Mouse (Mus musculus) neural tube, embryonic 14.5 days (tissue): Measurements from ENCODE around the gene Ascl1. TPM values are rescaled to one million over a fixed set of nuclear protein-coding genes. Genes with fewer than 3 reads are reported as not detected.

Experiments used
- ATAC-seq: fragments of 200-750 bp; cut with Nextera tagmentation; 2 replicates; pipeline ENCODE4 v1.8.0; 2017; ENCODE audit warnings: low read depth, mild to moderate bottlenecking, moderate TSS enrichment, moderate library complexity
- H3K27ac ChIP-seq: fragments of 300-500 bp; sonication (generic); 2 replicates; pipeline ENCODE4 v1.5.1; 2014; ENCODE audit warnings: low read depth, mild to moderate bottlenecking, control low read depth, low read length, moderate library complexity, mixed read lengths
- H3K27me3 ChIP-seq: fragments of 300-500 bp; sonication (generic); 2 replicates; pipeline ENCODE4 v1.6.1; 2014; ENCODE audit warnings: low read length; ENCODE audit not compliant: control insufficient read depth, insufficient read depth
- H3K36me3 ChIP-seq: fragments of 300-500 bp; sonication (generic); 2 replicates; pipeline ENCODE4 v1.6.1; 2014; ENCODE audit warnings: low read length, mixed read lengths; ENCODE audit not compliant: control insufficient read depth, insufficient read depth
- H3K4me1 ChIP-seq: fragments of 300-500 bp; sonication (generic); 2 replicates; pipeline ENCODE4 v1.6.1; 2014; ENCODE audit warnings: low read length; ENCODE audit not compliant: control insufficient read depth, insufficient read depth
- H3K4me2 ChIP-seq: fragments of 300-500 bp; sonication (generic); 2 replicates; pipeline ENCODE4 v1.6.1; 2014; ENCODE audit warnings: mild to moderate bottlenecking, low read depth, low read length, control low read depth
- H3K4me3 ChIP-seq: fragments of 300-500 bp; sonication (generic); 2 replicates; pipeline ENCODE4 v1.5.1; 2014; ENCODE audit warnings: low read depth, low read length, control low read depth, mixed read lengths
- H3K9ac ChIP-seq: fragments of 300-500 bp; sonication (generic); replicated peaks from 2 replicates; pipeline ENCODE4 v1.6.1; 2014; ENCODE audit warnings: low read depth, mild to moderate bottlenecking, control low read depth, low read length, mixed read lengths
- H3K9me3 ChIP-seq: fragments of 300-500 bp; sonication (generic); 2 replicates; pipeline ENCODE4 v1.6.1; 2016; ENCODE audit warnings: low read length; ENCODE audit not compliant: control insufficient read depth
- WGBS: fragments of 180-500 bp; shearing (Covaris S2); extraction: QIAGEN DNeasy Blood & Tissue Kit; methylation state at CpG from one replicate; pipeline ENCODE4 v1.1.7; 2014; 5-methylcytosine and 5-hydroxymethylcytosine counted together
- polyA plus RNA-seq: library from polyadenylated mRNA; unstranded; fragments of >200 nt; fragmentation: Nextera tagmentation; extraction: Ambion mirVana; gene quantifications from 2 replicates; pipeline ENCODE4 v1.2.1, GENCODE M21; 2014

Gene Ascl1
- polyA plus RNA-seq, 1 experiment from 2014 or later = 8.7 TPM

DNA sequence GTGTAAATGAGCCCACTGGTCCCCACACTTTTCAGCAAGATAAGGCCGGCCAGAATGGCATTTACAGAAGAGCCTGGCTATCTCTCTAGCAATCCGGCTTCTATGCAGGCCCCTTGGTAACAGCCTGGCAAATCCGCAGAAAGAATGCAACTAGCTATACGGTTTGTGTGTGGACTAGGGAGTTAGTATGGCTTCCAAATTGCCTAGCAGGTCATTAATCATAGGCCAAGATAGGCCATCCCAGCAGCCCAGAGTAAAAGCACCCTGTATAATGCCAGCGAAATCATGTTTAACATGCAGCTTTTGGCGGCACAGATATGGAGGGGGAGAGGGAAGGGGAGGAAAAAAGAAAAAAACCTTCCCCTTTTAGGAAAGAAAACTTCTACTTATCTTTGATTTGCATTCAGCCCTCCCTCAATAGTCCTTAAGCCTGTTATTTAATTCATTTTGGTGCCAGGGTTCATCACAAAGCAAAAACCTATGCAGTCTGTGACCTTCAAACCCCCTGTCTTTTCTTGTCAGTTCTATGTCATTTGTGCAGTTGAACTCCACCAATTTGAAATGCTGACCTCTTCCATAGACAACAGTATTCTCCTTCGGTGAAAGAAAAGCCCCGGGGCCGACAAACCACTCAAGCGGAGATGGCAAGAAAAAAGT lies 19.9 kb downstream of the Ascl1 start:
- Histone ChIP-seq H3K36me3 (no peaks in the 10 kb centered on the region), H3K4me3 (no peak overlapping the region), H3K9ac (no peak overlapping the region), H3K4me1 (peaks cover 2% of the 10 kb centered on the region; the same call in 1 of the 2 replicates), H3K4me2 (no peak overlapping the region), H3K27me3 (no peaks in the 10 kb centered on the region), H3K27ac (no peak overlapping the region), H3K9me3 (no peaks in the 10 kb centered on the region)
- 18% methylated on average over 10 of the region's 10 CpGs for WGBS
- ATAC-seq = peak; percentile 68; the same call in 1 of the 2 replicates

DNA sequence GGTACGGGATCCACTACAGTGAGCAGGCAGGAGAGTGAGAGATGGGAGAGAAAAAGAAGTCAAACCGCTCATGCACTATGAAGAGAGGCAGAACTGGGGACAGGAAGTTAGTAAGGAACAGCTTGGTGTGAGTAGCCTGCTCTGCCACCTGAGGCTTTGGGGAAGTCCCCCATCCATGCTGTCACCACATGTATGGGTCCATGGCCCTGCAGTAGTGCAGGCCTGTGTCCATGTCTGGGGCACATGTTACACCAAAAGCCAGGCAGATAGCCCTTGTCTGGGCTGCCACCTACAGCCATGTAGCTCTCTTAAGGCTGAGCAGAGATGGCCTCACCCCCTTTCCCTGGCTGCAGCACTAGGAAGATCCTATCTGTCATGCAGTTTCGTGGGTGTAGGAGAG lies 42.7 kb downstream of the Ascl1 start:
- no peaks in the 10 kb centered on the region for H3K9me3 ChIP-seq
- no peak overlapping the region for H3K27ac ChIP-seq
- H3K4me2 ChIP-seq = no peak overlapping the region
- H3K9ac ChIP-seq = no peak overlapping the region
- WGBS = 95% methylated on average over 3 of the region's 3 CpGs
- no peaks in the 10 kb centered on the region for H3K36me3 ChIP-seq
- H3K4me3 ChIP-seq = no peak overlapping the region
- H3K27me3 ChIP-seq = no peaks in the 10 kb centered on the region
- peaks cover 7% of the 10 kb centered on the region; the same call in 1 of the 2 replicates for H3K4me1 ChIP-seq
- ATAC-seq = no peak

DNA sequence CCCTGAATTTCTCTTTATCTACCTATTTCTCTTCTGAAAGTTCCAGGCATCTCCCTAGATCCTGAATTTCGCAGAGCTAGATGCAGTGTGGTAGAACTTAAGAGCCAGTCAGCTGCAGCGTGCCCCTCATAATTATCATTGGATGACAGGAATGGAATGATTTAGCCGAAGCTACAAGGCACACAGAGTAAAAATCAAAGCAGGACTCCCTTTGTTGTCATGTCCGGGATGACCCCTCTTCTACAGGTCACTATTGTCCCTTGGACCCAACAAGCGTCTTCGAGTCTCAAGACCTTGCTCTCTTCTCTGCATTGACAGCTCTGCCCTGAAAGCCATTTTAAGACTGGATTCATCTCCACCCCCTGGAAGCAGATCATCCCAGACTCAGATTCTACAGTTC lies 44.1 kb downstream of the Ascl1 start:
- ATAC-seq = no peak
- Histone ChIP-seq H3K36me3 (no peaks in the 10 kb centered on the region), H3K9ac (no peak overlapping the region), H3K27ac (no peak overlapping the region), H3K9me3 (no peaks in the 10 kb centered on the region), H3K4me3 (no peak overlapping the region), H3K4me1 (peaks cover 7% of the 10 kb centered on the region; the same call in 1 of the 2 replicates), H3K27me3 (no peaks in the 10 kb centered on the region), H3K4me2 (no peak overlapping the region)
- WGBS = 59% methylated on average over 6 of the region's 6 CpGs

DNA sequence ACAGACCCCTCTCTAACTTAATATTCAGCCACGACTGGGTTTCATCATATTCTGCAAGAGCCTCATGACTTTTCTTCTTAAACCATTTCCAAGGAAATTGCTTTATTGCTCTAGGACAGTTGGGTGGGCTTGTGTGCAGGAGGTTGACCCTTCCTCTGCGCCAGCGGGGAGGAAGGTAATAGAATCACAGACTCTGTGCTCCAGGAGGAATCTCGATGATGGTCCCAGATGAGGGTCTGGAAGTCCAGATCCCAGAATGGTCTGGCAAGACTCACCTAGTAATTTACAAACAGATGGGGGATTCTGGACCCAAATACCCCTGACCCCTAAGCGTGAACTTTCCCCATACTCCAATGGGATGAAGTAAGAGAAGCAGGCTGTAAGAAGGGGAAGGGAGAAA lies 45.2 kb downstream of the Ascl1 start:
- no peak overlapping the region for H3K4me3 ChIP-seq
- ATAC-seq = no peak
- H3K27ac ChIP-seq = peak overlapping the region; percentile 45; the same call in 1 of the 2 replicates
- H3K36me3 ChIP-seq = no peaks in the 10 kb centered on the region
- H3K9me3 ChIP-seq = no peaks in the 10 kb centered on the region
- peaks cover 7% of the 10 kb centered on the region; the same call in 1 of the 2 replicates for H3K4me1 ChIP-seq
- H3K4me2 ChIP-seq = no peak overlapping the region
- no peaks in the 10 kb centered on the region for H3K27me3 ChIP-seq
- H3K9ac ChIP-seq = no peak overlapping the region
- whole genome bisulfite sequencing = 13% methylated on average over 5 of the region's 5 CpGs

DNA sequence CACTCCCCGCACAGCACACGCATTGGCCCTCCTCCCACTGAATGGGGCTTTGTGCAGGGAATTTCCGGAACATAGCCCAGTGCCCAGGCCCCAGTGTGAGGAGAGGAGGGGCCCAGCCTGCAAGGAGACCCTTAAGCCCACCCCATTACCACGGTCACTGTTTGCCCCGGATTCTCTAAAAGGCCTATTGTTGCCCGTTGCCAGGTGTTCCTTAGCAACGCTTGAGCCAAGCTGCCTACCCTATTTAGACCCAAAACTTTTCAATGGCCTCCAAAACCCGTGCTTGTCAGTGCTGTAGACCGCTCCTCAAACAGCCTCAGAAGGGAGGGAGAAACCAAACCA lies 45.7 kb downstream of the Ascl1 start:
- 3% methylated on average over 9 of the region's 9 CpGs for WGBS
- Histone ChIP-seq H3K4me2 (peak overlapping the region; percentile 1; the same call in 1 of the 2 replicates), H3K4me3 (no peak overlapping the region)

DNA sequence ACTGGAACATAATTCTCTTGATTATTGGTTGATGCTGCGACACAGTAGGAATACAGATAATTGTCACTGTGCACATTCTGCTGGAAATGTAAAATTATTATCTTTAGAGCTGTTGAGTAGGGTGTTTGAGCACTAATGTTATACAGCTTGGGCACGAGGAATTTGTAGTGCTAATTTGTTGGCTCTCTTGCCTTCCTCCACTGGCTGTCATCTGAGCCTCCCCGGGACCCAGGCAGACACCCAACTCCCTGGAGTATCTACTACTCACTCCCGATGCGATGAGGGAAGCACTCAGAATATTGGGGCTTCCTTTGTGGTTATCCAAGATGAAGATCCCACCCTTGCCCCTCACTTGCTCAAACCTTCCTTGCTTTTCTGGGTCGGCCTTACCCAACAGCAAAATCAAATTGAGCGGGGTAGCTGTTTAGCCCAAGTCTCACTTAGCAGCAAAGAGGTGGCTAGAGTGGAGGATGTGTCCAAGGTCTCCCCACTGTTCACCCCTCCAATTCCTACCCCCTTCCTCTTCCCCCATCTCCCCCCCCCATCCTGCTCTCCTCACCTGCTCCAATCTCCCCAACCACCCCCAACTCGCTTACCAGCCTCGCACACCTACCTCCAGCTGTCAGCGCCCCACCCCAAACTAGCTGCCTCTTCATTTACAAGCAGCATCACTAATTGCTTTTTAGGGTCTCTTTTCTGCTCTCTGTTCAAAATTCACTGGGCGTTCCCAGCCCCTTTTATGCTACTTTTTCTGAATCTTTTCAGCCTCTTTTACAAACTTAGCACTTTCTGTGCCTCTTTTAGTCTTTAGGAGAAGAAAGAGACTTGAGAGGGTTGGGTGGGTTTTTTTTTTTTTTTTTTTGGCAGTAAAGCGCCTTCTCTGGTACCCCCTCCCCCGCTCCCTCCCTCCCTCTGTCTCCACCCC lies 46.4 kb downstream of the Ascl1 start:
- H3K27ac ChIP-seq = peak overlapping the region; percentile 66
- H3K9ac ChIP-seq = no peak overlapping the region
- H3K4me3 ChIP-seq = no peak overlapping the region
- ATAC-seq = peak; percentile 46
- H3K4me2 ChIP-seq = peak overlapping the region; percentile 1; the same call in 1 of the 2 replicates
- H3K27me3 ChIP-seq = no peaks in the 10 kb centered on the region
- H3K4me1 ChIP-seq = peaks cover 7% of the 10 kb centered on the region; the same call in 1 of the 2 replicates
- no peaks in the 10 kb centered on the region for H3K9me3 ChIP-seq
- 8% methylated on average over 13 of the region's 13 CpGs for WGBS
- H3K36me3 ChIP-seq = no peaks in the 10 kb centered on the region

More for the DNA sequence above, 45.7 kb downstream of the Ascl1 start:
- no peaks in the 10 kb centered on the region for H3K27me3 ChIP-seq
- no peak overlapping the region for H3K27ac ChIP-seq
- peak; percentile 97 for ATAC-seq
- no peaks in the 10 kb centered on the region for H3K9me3 ChIP-seq
- no peaks in the 10 kb centered on the region for H3K36me3 ChIP-seq
- H3K9ac ChIP-seq = no peak overlapping the region
- H3K4me1 ChIP-seq = peaks cover 7% of the 10 kb centered on the region; the same call in 1 of the 2 replicates

DNA sequence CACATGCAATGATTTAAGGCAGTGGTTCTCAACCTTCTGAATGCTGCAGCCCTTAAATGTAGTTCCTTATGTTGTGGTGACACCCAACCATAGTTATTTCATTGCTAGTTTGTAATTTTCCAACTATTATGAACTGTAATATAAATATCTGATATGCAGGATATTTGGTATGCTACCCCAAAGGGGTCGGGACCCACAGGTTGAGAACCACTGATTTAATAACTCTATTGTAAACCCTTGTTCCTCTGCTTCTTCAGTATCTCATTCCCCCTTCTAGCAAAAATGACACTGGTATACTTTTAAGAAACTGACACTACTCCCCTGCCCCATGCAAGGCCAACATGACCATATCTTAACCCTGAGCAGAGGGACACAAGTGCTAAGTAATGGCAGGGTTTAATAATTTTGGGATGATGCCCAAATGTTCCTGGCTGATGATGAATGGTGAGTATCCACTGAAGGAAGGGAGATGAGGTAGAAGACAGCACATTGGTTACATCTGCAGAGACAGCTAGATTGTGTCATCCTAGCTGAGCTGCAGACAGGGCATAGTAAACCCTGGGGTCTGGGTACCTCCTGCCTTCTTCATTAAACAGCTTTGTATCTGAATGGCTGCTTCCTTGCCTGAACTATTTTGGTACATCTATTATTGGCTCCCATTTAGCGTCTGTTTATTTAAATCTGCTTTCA lies 47.2 kb downstream of the Ascl1 start:
- Histone ChIP-seq H3K36me3 (no peaks in the 10 kb centered on the region), H3K27me3 (no peaks in the 10 kb centered on the region), H3K27ac (no peak overlapping the region), H3K4me1 (peaks cover 7% of the 10 kb centered on the region; the same call in 1 of the 2 replicates), H3K9me3 (no peaks in the 10 kb centered on the region), H3K9ac (no peak overlapping the region), H3K4me3 (no peak overlapping the region), H3K4me2 (no peak overlapping the region)
- 72% methylated on average over 2 of the region's 2 CpGs for WGBS
- peak; percentile 25; the same call in 1 of the 2 replicates for ATAC-seq
